Mouse (Mus musculus) intestine, embryonic 14.5 days (tissue): ENCODE data around the gene Naa38. TPM values are rescaled to one million over a fixed set of nuclear protein-coding genes. Genes with fewer than 3 reads are reported as not detected.
A peak's percentile ranks its signal among the peaks of the same experiment; 100 is the strongest.

Experiments
- ATAC-seq: fragments of 200-750 bp; cut with Nextera tagmentation; replicated peaks from 2 replicates; pipeline ENCODE4 v1.8.0; 2017; ENCODE audit warnings: low read depth, moderate number of reproducible peaks, moderate TSS enrichment, moderate library complexity; ENCODE audit not compliant: low FRiP score, low TSS enrichment
- DNase-seq: peaks from one replicate; pipeline ENCODE4 v3.0.0-alpha.2; 2018; ENCODE audit warnings: low spot score
- H3K27ac ChIP-seq: fragments of 300-500 bp; sonication (generic); 2 replicates; pipeline ENCODE4 v1.5.1; 2014; ENCODE audit warnings: low read depth, mild to moderate bottlenecking, control low read depth
- H3K27me3 ChIP-seq: fragments of 300-500 bp; sonication (generic); replicated peaks from 2 replicates; pipeline ENCODE4 v1.6.1; 2014; ENCODE audit warnings: low read length, control low read depth; ENCODE audit not compliant: control insufficient read depth, insufficient read depth
- H3K36me3 ChIP-seq: fragments of 300-500 bp; sonication (generic); 2 replicates; pipeline ENCODE4 v1.6.1; 2014; ENCODE audit warnings: low read length, control low read depth; ENCODE audit not compliant: control insufficient read depth, insufficient read depth
- H3K4me1 ChIP-seq: fragments of 300-500 bp; sonication (generic); replicated peaks from 2 replicates; pipeline ENCODE4 v1.6.1; 2014; ENCODE audit warnings: low read length, control low read depth, mixed read lengths; ENCODE audit not compliant: control insufficient read depth, insufficient read depth
- H3K4me2 ChIP-seq: fragments of 300-500 bp; sonication (generic); 2 replicates; pipeline ENCODE4 v1.6.1; 2014; ENCODE audit warnings: low read length
- H3K4me3 ChIP-seq: fragments of 300-500 bp; sonication (generic); 2 replicates; pipeline ENCODE4 v1.5.1; 2014; ENCODE audit warnings: low read depth, low read length, control low read depth, mixed read lengths
- H3K9ac ChIP-seq: fragments of 300-500 bp; sonication (generic); 2 replicates; pipeline ENCODE4 v1.6.1; 2014; ENCODE audit warnings: mild to moderate bottlenecking, low read length
- H3K9me3 ChIP-seq: fragments of 300-500 bp; sonication (generic); 2 replicates; pipeline ENCODE4 v1.6.1; 2016; ENCODE audit warnings: low read length, control low read depth; ENCODE audit not compliant: control insufficient read depth
- WGBS: fragments of 180-500 bp; shearing (Covaris S2); extraction: QIAGEN DNeasy Blood & Tissue Kit; methylation state at CpG from one replicate; pipeline ENCODE4 v1.1.7; 2014; 5-methylcytosine and 5-hydroxymethylcytosine counted together
- polyA plus RNA-seq: library from polyadenylated mRNA; unstranded; fragments of >200 nt; fragmentation: Nextera tagmentation; extraction: Ambion mirVana; gene quantifications from 2 replicates; pipeline ENCODE4 v1.2.1, GENCODE M21; 2014

Naa38 gene
- polyA plus RNA-seq, 1 experiment from 2014 or later, result 197 TPM

DNA sequence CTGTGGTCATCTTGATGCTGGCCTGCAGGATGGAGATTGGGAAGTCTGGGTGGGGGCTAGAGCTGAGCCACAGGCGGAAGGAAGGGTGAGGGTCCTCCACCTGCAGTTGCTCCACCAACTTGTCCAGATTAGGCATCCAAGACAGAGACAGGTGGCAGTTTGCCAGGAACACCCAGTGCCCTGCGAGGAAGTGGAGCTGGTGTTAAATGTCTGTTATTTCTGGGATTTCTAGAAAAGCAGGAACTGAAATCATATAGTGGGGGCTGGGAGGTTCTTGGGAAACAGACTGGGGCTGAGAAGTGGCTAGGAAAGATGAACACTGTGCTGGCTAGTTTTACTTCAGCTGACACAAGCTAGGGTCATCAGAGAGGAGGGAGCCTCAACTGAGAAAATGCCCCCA is 34.0 kb downstream of the Naa38 start:
- H3K9me3 ChIP-seq, result no peaks in the 10 kb centered on the region
- H3K27ac ChIP-seq, result no peak overlapping the region
- H3K4me3 ChIP-seq, result no peak overlapping the region
- no peak overlapping the region for H3K4me2 ChIP-seq
- no peak for ATAC-seq
- H3K4me1 ChIP-seq, result peaks cover 8% of the 10 kb centered on the region; the same call in 1 of the 2 replicates
- H3K36me3 ChIP-seq, result no peaks in the 10 kb centered on the region
- no peak overlapping the region for H3K9ac ChIP-seq
- 32% methylated on average over 2 of the region's 2 CpGs for WGBS
- no peaks in the 10 kb centered on the region for H3K27me3 ChIP-seq
- DNase-seq, result no peak

DNA sequence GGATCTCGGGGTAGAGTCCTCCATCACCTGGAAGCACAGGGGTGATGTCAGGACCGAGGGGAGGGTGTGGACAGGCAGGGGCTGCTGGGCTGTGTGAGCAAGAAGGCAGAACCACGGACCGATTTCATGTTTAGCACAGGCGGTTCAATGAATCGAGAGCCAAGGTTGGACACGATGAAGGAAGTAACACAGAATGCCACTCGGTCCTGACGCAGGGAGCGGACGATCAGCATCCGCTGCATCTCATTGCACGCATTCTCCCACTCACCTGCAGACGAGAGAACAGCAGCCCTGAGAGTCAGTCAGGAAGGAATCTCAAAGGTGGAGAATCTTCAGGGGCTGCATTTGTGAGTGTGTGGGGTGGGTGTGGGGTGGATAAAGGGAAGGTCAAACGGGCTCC is 35.3 kb downstream of the Naa38 start:
- Histone ChIP-seq H3K27me3 (no peaks in the 10 kb centered on the region), H3K36me3 (no peaks in the 10 kb centered on the region), H3K9ac (no peak overlapping the region), H3K4me1 (peaks cover 8% of the 10 kb centered on the region; the same call in 1 of the 2 replicates), H3K9me3 (no peaks in the 10 kb centered on the region), H3K27ac (no peak overlapping the region), H3K4me2 (no peak overlapping the region), H3K4me3 (no peak overlapping the region)
- ATAC-seq (no peak), DNase-seq (no peak)
- WGBS, result 85% methylated on average over 15 of the region's 15 CpGs

DNA sequence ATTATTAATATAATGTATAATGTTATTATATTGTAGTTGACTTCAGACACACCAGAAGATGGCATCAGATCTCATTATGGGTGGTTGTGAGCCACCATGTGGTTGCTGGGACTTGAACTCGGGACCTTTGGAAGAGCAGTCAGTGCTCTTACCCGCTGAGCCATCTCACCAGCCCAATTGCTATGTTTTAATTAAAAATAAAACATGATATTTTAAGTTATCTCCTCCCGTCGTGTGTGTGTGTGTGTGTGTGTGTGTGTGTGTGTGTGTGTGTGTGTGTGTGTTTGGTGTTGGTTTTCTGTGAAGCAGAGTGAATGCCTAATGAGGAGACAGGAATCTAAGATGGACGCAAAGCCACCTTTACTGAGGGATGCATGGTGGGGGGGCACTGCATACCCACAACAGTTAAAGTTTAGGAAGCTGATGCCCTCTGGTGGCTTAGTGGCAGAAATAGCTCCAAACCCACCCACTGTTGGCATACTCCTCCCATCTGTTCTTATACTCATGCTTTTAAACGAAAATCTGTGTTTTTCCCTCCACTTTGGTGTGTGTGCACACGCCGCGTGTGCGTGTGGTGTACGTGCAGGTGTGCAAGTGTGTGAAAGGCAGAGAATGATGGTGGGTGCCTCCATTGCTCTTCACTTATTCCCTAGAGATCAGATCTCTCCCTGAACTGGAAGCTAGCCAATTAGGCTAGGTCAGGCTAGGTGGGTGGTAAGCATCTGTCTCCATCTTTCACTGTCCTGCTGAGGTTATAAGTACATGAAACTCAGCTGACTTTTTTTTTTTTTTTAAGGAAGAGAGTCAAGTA is 36.7 kb downstream of the Naa38 start:
- no peaks in the 10 kb centered on the region for H3K9me3 ChIP-seq
- 31% methylated on average over 11 of the region's 11 CpGs for WGBS
- DNase-seq, result peak; percentile 70
- H3K36me3 ChIP-seq, result no peaks in the 10 kb centered on the region
- no peak overlapping the region for H3K4me3 ChIP-seq
- no peak overlapping the region for H3K9ac ChIP-seq
- no peak overlapping the region for H3K27ac ChIP-seq
- H3K4me2 ChIP-seq, result no peak overlapping the region
- peak; percentile 61 for ATAC-seq
- H3K4me1 ChIP-seq, result peaks cover 8% of the 10 kb centered on the region; the same call in 1 of the 2 replicates
- H3K27me3 ChIP-seq, result no peaks in the 10 kb centered on the region

DNA sequence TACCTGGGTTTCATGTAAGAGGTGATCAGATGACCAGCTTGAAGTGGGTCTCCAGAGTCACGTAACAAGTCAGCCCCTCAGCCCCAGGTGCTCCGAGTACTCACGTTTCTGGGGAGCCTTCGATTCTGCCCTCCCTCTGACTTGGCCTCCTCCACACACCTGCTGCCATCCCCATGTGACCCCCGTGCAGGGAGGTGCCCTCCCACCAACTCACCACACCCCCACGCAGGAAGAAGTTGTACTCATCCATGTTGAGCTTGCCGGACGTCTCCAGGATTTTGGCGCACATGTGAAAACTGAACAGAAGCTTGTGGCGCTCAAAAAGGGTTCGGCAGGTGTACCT is 37.3 kb downstream of the Naa38 start:
- DNase-seq (no peak), ATAC-seq (0 out of 2 replicates have a peak, but pooled peaks have one; percentile 10)
- Histone ChIP-seq H3K27ac (no peak overlapping the region), H3K9me3 (no peaks in the 10 kb centered on the region), H3K27me3 (no peaks in the 10 kb centered on the region), H3K4me1 (peaks cover 8% of the 10 kb centered on the region; the same call in 1 of the 2 replicates), H3K4me2 (no peak overlapping the region), H3K9ac (no peak overlapping the region), H3K4me3 (no peak overlapping the region), H3K36me3 (no peaks in the 10 kb centered on the region)
- WGBS, result 64% methylated on average over 11 of the region's 11 CpGs

DNA sequence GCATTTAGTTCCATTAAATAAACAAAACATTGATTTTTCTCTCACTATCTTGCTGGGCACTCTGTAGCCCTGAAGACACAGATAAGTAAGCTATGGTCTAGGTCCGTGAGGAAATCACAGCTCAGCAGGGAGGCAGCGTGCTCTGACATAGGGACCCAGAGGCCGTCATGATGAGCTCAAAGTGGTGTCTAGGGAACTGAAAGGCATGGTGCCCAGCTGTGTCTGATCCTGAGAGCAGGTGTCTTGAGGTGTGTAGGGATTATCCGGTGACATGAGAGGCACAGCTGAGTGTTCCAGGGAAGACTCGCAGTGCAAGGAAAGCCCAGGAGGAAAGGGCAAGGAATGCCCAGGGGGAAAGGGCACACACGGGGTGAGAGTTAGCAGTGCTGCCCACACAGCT is 37.9 kb downstream of the Naa38 start:
- no peaks in the 10 kb centered on the region for H3K27me3 ChIP-seq
- no peak overlapping the region for H3K4me2 ChIP-seq
- no peaks in the 10 kb centered on the region for H3K36me3 ChIP-seq
- H3K9ac ChIP-seq, result no peak overlapping the region
- peaks cover 8% of the 10 kb centered on the region; the same call in 1 of the 2 replicates for H3K4me1 ChIP-seq
- no peak overlapping the region for H3K27ac ChIP-seq
- ATAC-seq (no peak), DNase-seq (no peak)
- H3K9me3 ChIP-seq, result no peaks in the 10 kb centered on the region
- 68% methylated on average over 6 of the region's 6 CpGs for WGBS
- H3K4me3 ChIP-seq, result no peak overlapping the region

DNA sequence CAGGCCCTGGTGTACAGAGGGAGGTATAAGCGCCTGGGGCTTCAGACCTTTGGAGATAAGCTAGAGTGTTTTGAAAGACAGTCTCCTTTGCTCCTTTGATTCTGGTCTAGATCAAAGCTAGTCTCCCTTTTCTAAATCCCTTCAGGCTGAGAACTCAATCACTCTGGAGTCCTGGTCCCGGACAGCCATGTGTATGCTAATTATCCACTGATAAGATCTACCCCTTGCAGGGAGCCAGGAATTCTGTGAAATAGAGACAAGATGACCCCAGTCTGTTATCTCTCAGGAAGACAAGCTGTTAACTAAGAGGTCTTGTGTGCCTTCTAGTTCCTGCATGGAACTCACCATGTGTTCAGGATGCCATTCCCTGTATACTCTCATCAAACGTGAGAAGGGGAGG is 42.0 kb downstream of the Naa38 start:
- no peak overlapping the region for H3K9ac ChIP-seq
- H3K4me1 ChIP-seq, result 0 out of 2 replicates have a peak, but pooled peaks cover 5% of the 10 kb centered on the region
- DNase-seq (no peak), ATAC-seq (no peak)
- H3K4me3 ChIP-seq, result no peak overlapping the region
- no peak overlapping the region for H3K27ac ChIP-seq
- no peaks in the 10 kb centered on the region for H3K27me3 ChIP-seq
- 40% methylated on average over 3 of the region's 3 CpGs for WGBS
- H3K4me2 ChIP-seq, result no peak overlapping the region
- no peaks in the 10 kb centered on the region for H3K36me3 ChIP-seq
- H3K9me3 ChIP-seq, result no peaks in the 10 kb centered on the region

DNA sequence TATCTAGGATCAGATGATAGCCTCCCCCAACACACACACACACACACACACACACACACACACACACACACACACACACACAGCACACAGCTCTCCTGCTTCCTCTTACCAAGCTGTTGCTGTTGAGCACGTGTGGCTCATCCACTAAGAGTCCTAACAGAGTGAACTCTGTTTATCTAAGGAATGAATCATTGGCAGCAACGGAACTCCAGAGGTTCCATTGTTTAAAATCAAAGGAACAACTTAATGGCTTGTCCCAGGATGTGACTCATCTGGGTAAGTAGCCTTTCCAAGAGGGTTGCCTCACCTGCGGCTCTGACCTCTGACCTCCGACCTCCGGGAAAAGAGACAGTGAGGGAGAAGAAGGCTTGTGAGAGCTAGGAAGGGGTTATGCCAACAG is 48.0 kb downstream of the Naa38 start:
- H3K4me2 ChIP-seq, result no peak overlapping the region
- H3K9ac ChIP-seq, result no peak overlapping the region
- H3K4me1 ChIP-seq, result peaks cover 18% of the 10 kb centered on the region
- no peaks in the 10 kb centered on the region for H3K36me3 ChIP-seq
- H3K27me3 ChIP-seq, result no peaks in the 10 kb centered on the region
- peak overlapping the region; percentile 74; the same call in 1 of the 2 replicates for H3K27ac ChIP-seq
- no peak overlapping the region for H3K4me3 ChIP-seq
- 9% methylated on average over 5 of the region's 5 CpGs for WGBS
- no peaks in the 10 kb centered on the region for H3K9me3 ChIP-seq
- ATAC-seq (peak; percentile 87), DNase-seq (no peak)
